Mouse (Mus musculus) forelimb bud, embryonic 11.5 days (tissue): ENCODE measurements around the gene Mylk2.
A peak's percentile ranks its signal among the peaks of the same experiment; 100 is the strongest.

ENCODE experiments used
- DNase-seq: peaks from one replicate; pipeline ENCODE4 v3.0.0-alpha.2; 2012; ENCODE audit warnings: low read depth, low spot score

Mylk2 gene

GRCm38 (mm10) chr2:152914310-152915120 is 3.4 kb downstream of the Mylk2 start:
- peak; percentile 87 for DNase-seq

- DNase-seq, result no peak
Observed at GRCm38 (mm10) chr2:152915453-152915852, 4.3 kb downstream of the Mylk2 start.

DNA sequence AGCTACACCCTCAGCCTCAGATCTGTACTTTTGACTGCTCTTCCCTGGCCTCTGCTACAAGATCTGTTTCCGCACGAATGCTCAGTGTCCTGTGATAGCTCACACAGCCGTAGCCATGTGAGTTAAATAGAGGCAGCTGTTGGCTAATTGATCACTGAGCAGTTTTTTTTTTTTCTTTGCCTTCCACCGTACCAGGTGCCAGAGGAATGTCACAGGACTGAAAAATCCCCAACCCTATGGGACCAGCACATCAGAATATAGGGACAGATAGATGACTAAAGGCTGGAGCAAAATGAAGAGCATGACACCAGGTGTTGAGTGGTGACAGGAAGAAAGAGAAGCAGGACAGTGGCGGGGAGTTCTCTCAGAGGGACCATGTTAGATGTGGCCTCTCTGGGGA is 5.0 kb downstream of the Mylk2 start:
- DNase-seq, result no peak

GRCm38 (mm10) chr2:152917671-152918070 is 6.5 kb downstream of the Mylk2 start:
- no peak for DNase-seq

DNA sequence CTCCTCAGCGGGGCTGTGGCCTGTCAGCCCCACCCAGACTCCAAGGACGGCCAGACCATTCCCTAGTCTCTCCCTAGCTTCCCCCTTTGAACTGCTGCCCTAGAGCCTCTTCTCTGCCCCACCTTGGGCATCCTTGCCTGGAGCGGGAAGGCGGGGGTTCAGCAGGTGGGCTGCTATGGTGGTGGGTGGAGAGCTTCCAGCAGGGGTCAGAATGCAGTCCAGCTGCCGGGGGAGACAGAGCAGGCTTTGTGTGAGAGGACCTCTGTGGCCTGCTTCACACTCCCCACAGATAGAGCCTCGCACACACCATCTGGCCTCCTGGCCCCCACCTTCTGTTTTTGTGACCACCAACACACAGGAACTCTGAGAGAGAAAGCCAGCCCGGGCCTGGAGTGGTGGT is 11.2 kb downstream of the Mylk2 start:
- peak; percentile 43 for DNase-seq

DNA sequence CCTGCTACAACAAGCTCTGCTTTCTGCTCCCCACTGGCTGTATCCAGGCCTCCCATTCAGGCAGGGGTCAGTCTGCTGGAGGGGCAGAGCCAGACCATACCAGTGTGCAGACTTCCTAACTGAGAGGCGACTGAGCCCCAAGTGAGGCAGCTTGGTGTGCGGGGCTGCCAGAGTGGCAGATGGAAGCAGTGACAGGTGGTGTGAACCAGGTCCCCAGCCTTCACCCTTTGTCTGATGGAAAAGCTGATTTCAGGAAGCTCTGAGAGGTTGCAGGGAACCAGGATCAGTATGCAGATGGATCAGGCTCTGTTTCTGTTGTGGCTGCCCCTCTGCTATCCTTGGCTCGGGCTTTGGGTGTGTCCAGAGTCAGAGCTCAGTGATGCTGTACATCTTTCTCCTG is 12.5 kb downstream of the Mylk2 start:
- no peak for DNase-seq

DNA sequence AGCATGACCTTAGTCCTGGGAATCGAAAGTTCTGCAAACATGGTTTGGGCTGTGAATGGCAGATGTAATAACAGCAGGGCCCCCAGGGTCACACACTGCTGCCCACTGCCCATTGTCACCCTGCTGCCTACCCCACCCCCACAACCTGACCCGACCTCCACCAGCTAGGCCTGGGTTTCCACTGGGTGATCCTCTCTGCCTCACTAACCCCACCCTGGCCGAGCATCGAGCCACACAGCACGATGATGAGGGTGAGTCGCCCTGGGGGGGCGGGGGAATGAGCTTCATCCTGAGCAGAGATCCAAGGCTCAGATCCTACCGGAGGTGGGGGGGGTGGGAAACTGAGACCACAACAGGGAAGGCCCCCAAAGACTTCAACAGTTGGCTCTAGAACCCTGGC is 13.0 kb downstream of the Mylk2 start:
- no peak for DNase-seq

GRCm38 (mm10) chr2:152924543-152924942 is 13.4 kb downstream of the Mylk2 start:
- no peak for DNase-seq

DNA sequence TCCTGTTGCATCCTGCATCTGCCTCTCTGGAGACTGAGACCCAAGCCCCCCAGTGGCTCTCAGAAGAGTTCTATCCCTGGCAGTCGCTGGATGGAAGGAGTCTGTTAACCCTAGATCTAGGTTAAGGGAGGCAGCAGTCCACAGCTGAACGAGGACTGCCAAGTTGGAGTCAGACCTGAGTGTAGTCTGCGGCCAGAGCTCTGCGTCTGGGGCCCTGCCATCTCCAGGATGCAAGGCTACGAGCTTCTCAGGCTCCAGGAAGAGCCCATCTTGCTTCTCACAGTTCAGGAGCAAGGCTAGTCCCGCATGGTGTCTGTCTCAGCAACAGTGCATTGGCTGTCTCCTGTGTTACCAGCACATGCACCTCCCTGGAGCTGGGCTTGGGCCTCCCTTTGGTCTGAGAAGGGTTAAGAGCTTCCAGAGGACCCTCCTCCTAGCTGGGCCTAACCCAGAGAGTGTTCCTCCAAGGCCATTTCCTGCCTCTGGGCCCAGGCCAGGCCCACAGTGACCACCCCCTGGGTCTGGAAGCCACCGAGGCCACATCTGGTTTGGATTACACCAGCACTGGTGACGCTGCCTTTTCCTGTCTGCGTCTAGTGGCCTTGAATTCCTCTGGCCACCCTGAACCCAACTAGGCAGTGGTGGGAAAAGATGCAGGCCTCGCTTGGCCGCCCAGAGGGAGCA is 14.2 kb downstream of the Mylk2 start:
- peak; percentile 88 for DNase-seq

DNA sequence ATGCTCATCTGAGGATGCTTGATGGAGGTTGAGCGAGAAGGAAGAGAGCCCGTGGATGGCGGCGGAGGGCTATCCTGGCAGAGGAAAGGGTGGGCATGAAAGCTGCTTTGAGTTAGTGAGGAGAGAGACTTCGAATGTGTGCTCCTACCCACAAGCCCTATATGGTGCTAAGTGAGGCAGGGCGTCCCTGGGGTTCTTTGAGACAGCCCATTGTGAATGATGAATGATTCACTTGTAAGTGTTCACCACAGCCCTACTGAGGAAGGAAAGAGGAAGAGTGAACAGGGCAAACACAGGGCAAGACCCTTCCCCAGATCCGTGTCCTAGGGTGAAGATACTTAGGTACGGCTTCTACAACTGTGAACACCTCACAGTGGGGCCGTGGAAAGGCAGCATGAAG is 15.7 kb downstream of the Mylk2 start:
- DNase-seq, result no peak

- DNase-seq, result no peak
Observed at GRCm38 (mm10) chr2:152927371-152927770, 16.2 kb downstream of the Mylk2 start.

DNA sequence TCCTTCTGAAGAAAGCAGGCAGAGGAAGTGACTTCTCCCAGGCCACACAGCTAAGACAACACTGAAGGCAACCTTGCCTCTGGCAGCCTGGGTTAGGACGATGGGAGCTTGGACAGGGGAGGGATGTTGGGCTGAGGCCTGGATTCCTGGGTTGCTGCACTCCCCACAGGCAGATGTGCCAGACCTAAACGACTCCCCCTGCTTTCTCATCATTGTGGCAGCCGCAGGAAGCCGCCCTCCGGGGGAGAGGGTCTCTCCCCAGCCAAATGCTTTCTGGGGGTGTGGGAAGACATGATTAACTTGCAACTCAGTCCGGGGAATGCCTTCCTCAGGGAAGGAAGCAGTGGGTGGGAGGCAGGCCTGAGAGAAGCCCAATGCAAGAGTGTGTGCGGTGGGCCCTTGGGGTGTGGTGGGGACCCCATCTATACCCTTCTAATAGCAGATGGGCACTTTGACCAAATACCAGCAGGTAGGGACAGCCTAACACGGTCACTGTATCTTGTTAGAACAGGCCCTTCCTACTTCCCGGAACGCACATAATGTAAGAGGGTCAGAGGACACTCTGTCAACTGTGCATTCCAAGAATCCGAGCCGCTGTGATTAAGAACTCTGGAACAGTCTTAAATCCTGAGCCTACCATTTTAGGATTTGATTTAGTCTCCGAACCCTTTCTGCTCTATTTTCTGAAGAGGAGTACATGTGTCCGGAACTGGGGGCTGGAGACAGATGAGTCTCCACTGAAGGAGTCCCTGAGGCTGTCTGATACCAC is 17.3 kb downstream of the Mylk2 start:
- no peak for DNase-seq

DNA sequence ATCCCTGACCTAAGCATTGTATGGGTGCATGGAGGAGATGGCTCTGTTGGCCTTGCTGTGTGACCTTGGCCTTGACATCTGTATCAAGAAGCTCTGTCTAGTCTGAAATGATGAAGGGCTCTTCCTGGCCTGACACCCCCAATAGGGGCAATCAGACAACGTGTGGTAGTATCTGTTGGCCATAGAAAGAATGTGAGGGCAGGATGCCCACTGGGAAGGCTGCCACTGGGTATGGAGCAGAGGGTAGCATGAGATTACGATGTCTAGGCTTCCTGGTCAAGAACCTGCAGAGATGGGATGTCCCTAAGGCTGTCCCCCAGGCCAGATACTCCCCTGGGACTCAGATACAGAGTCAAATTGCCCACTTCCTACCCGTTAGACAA is 17.8 kb downstream of the Mylk2 start:
- no peak for DNase-seq

- no peak for DNase-seq
Observed at GRCm38 (mm10) chr2:152930276-152930675, 19.1 kb downstream of the Mylk2 start.

- DNase-seq, result no peak
Observed at GRCm38 (mm10) chr2:152931456-152932160, 20.5 kb downstream of the Mylk2 start.

DNA sequence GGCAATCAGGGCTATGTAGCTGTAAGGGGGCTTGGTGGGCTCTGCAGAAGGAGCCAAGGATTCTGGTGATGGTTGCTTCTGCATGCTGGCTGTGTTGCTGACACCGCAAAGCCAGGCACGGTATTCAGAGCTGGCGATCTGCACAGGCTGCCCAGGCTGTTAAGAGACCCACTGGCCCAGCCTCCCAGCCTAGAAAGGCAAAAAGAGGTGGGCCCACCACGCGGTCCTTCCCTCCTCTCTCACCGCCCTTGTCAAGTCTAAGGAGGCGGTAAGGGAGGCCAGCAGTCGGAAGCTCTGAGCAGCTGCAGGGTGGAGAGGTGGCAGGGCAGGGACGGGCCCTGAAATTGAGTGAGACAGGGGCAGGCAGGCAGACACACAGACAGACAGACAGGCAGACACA is 21.9 kb downstream of the Mylk2 start, which contains the start of gene Foxs1:
Foxs1 (minus strand) TSS at position 161 of the 400 bp plus-strand sequence.
- DNase-seq, result no peak

- DNase-seq, result peak; percentile 62
Observed at GRCm38 (mm10) chr2:152933614-152934013, 22.5 kb downstream of the Mylk2 start.

- no peak for DNase-seq
Observed at GRCm38 (mm10) chr2:152939846-152940245, 28.7 kb downstream of the Mylk2 start.

- DNase-seq, result no peak
Observed at GRCm38 (mm10) chr2:152941106-152941505, 30.0 kb downstream of the Mylk2 start.

GRCm38 (mm10) chr2:152941776-152942175 is 30.6 kb downstream of the Mylk2 start:
- DNase-seq, result no peak

- DNase-seq, result no peak
Observed at GRCm38 (mm10) chr2:152942898-152943515, 31.9 kb downstream of the Mylk2 start.
